Mouse (Mus musculus): ENCODE data around the gene Zc3h6. TPM values are rescaled to one million over a fixed set of nuclear protein-coding genes. Genes with fewer than 3 reads are reported as not detected.
A peak's percentile ranks its signal among the peaks of the same experiment; 100 is the strongest.

Zc3h6 gene
- total RNA-seq (2017) = 2.5 to 6.3 TPM (median 4.4 TPM) in 3 replicates

GRCm38 (mm10) chr2:128966641-128967580, at the start of gene Zc3h6:
Gene Zc3h6 (plus strand): TSS chr2:128967402.
- peak; percentile 98 for ATAC-seq (replicated peaks; ENCODE audit: insufficient number of reproducible peaks, low FRiP score, low TSS enrichment, poor library complexity, severe bottlenecking)

GRCm38 (mm10) chr2:128924799-128925198, 42.4 kb upstream of the Zc3h6 start:
- no peak for ATAC-seq (replicated peaks; ENCODE audit: insufficient number of reproducible peaks, low FRiP score, low TSS enrichment, poor library complexity, severe bottlenecking)

- ATAC-seq (replicated peaks; ENCODE audit: insufficient number of reproducible peaks, low FRiP score, low TSS enrichment, poor library complexity, severe bottlenecking) = no peak
Observed at GRCm38 (mm10) chr2:128928446-128928845, 38.8 kb upstream of the Zc3h6 start.

- no peak for ATAC-seq (replicated peaks; ENCODE audit: insufficient number of reproducible peaks, low FRiP score, low TSS enrichment, poor library complexity, severe bottlenecking)
Observed at GRCm38 (mm10) chr2:128930704-128931103, 36.5 kb upstream of the Zc3h6 start.

- ATAC-seq (replicated peaks; ENCODE audit: insufficient number of reproducible peaks, low FRiP score, low TSS enrichment, poor library complexity, severe bottlenecking) = no peak
Observed at GRCm38 (mm10) chr2:128936256-128936655, 30.9 kb upstream of the Zc3h6 start.

- ATAC-seq (replicated peaks; ENCODE audit: insufficient number of reproducible peaks, low FRiP score, low TSS enrichment, poor library complexity, severe bottlenecking) = peak; percentile 95
Observed at GRCm38 (mm10) chr2:128943538-128944528, 23.4 kb upstream of the Zc3h6 start, which contains the start of gene Zc3h8. Gene Zc3h8 (minus strand): TSS chr2:128944077.

- ATAC-seq (replicated peaks; ENCODE audit: insufficient number of reproducible peaks, low FRiP score, low TSS enrichment, poor library complexity, severe bottlenecking) = peak; percentile 74
Observed at GRCm38 (mm10) chr2:128947962-128948588, 19.1 kb upstream of the Zc3h6 start.

GRCm38 (mm10) chr2:128954186-128954585, 13.0 kb upstream of the Zc3h6 start:
- no peak for ATAC-seq (replicated peaks; ENCODE audit: insufficient number of reproducible peaks, low FRiP score, low TSS enrichment, poor library complexity, severe bottlenecking)

GRCm38 (mm10) chr2:128965505-128966105, 1.6 kb upstream of the Zc3h6 start:
- ATAC-seq (replicated peaks; ENCODE audit: insufficient number of reproducible peaks, low FRiP score, low TSS enrichment, poor library complexity, severe bottlenecking) = no peak

- ATAC-seq (replicated peaks; ENCODE audit: insufficient number of reproducible peaks, low FRiP score, low TSS enrichment, poor library complexity, severe bottlenecking) = no peak
Observed at GRCm38 (mm10) chr2:128966236-128966635, 966 bp upstream of the Zc3h6 start.

GRCm38 (mm10) chr2:128967661-128968441, 649 bp downstream of the Zc3h6 start, which contains the start of gene Gm10762:
Gene Gm10762 (minus strand): TSS chr2:128967725.
- ATAC-seq (replicated peaks; ENCODE audit: insufficient number of reproducible peaks, low FRiP score, low TSS enrichment, poor library complexity, severe bottlenecking) = peak; percentile 40

GRCm38 (mm10) chr2:128968475-128969083, 1.4 kb downstream of the Zc3h6 start:
- no peak for ATAC-seq (replicated peaks; ENCODE audit: insufficient number of reproducible peaks, low FRiP score, low TSS enrichment, poor library complexity, severe bottlenecking)

GRCm38 (mm10) chr2:128972301-128972700, 5.1 kb downstream of the Zc3h6 start:
- no peak for ATAC-seq (replicated peaks; ENCODE audit: insufficient number of reproducible peaks, low FRiP score, low TSS enrichment, poor library complexity, severe bottlenecking)

GRCm38 (mm10) chr2:128975572-128975971, 8.4 kb downstream of the Zc3h6 start:
- ATAC-seq (replicated peaks; ENCODE audit: insufficient number of reproducible peaks, low FRiP score, low TSS enrichment, poor library complexity, severe bottlenecking) = no peak

- no peak for ATAC-seq (replicated peaks; ENCODE audit: insufficient number of reproducible peaks, low FRiP score, low TSS enrichment, poor library complexity, severe bottlenecking)
Observed at GRCm38 (mm10) chr2:128984746-128985145, 17.5 kb downstream of the Zc3h6 start.

- no peak for ATAC-seq (replicated peaks; ENCODE audit: insufficient number of reproducible peaks, low FRiP score, low TSS enrichment, poor library complexity, severe bottlenecking)
Observed at GRCm38 (mm10) chr2:129004872-129005271, 37.7 kb downstream of the Zc3h6 start.

GRCm38 (mm10) chr2:129006194-129006749, 39.1 kb downstream of the Zc3h6 start:
- ATAC-seq (replicated peaks; ENCODE audit: insufficient number of reproducible peaks, low FRiP score, low TSS enrichment, poor library complexity, severe bottlenecking) = no peak

All from monocyte, adult 5-6 weeks (primary cell).